Mouse (Mus musculus) splenic B cell, adult 2 months (primary cell): ENCODE results near the gene Fam174b.

Source experiments
- DNase-seq: peaks from one replicate; pipeline ENCODE4 v3.0.0-alpha.2; 2011; ENCODE audit warnings: low read depth, low spot score
- H3K27me3 ChIP-seq: 2 replicates; pipeline ENCODE4 v1.6.1; 2012; ENCODE audit warnings: mild to moderate bottlenecking, low read length, moderate library complexity, mixed read lengths; ENCODE audit not compliant: control insufficient read depth, poor library complexity, insufficient read depth, severe bottlenecking
- H3K36me3 ChIP-seq: 2 replicates; pipeline ENCODE4 v1.6.1; 2012; ENCODE audit warnings: mild to moderate bottlenecking, low read length, moderate library complexity, mixed read lengths; ENCODE audit not compliant: control insufficient read depth, poor library complexity, insufficient read depth, severe bottlenecking

The Fam174b gene

DNA sequence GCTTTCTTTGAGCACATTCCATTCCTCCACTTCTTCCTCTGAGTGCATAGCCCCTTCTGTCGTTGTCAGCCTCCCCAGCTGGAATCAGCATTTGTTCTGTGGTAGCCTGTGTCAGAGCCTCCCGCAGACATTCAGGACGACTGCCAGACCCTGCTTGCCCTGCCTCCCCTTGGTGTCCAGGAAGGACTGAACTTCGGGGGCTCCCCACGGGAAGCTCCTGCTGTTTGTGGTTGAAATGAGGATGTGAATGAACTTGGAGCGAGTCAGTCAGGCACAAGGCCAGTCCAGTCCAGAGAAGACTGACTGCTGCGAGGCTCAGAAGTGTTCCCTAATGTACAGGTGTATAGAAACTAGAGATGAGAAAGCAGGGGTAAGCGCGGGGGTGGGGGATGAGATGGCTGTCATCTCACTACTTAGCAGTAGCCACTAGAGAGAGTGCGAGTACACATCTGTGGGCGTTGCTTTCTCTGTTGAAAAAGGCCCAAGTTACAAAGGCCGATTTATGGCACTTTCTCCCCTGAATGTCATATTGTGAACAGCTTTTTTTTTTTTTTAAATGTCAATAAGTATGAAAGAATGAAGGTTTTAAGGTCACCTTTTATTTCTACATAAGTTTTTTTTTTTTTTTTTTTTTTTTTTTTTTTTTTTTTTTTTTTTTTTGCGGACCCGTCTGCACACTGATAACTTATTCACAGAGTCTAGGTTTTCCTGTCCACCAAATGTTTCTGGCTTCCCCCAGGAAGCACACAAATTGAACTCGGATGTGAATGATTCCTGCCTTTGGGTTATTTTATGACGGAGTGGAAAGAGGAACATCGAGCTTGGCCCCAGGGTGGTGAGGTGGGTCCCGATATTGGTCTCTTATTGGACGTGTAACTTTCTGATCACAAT, 31.5 kb downstream of the Fam174b start:
- DNase-seq: peak; percentile 27
- no peaks in the 10 kb centered on the region for H3K27me3 ChIP-seq
- H3K36me3 ChIP-seq: no peaks in the 10 kb centered on the region

DNA sequence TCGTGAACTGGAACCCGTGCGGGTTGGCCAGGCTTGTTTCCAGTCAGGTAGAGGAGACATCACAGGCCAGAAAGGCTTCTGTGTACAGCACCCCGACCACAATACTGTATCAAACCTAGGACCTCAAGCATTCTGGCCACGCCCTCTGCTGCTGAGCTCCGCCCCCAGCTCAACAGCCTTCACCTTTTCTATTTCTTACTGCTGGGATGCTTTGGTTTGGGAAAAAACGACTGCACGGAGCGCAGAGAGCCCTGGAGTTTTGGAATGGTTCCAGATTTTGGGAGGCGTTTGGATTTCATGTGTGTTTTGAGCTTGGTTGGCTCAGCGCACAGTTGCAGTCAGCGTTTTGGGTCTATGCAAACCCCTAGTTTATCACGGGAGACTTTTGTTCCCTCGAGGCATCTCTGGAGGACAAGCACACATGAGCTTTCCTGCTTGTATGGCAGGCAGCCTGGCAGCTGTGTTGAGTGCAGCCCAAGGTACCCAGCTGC, 32.2 kb downstream of the Fam174b start:
- H3K27me3 ChIP-seq: no peaks in the 10 kb centered on the region
- DNase-seq: no peak
- H3K36me3 ChIP-seq: no peaks in the 10 kb centered on the region

DNA sequence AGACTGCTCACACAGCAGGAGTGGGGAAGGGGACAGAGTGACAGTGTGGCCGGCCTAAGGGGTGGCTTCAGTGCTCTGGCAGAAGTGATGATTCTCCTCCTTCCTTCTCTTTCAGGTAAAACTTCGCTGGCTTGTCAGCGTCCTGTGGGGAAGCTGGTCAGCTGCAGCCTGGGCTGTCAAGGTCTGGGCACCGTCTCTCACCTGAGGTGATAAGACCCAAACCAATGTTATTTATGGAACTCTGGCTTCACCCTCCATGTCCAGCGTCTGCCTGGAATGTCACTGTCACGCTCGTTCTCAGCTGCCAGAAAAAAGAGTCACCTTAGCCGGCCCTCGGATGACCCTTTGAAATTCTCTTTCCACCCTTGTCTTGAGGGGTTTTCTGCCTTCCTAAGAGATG, 34.7 kb downstream of the Fam174b start:
- Histone ChIP-seq H3K27me3 (no peaks in the 10 kb centered on the region), H3K36me3 (no peaks in the 10 kb centered on the region)
- no peak for DNase-seq

- Histone ChIP-seq H3K27me3 (no peaks in the 10 kb centered on the region), H3K36me3 (no peaks in the 10 kb centered on the region)
- DNase-seq: no peak
Observed at GRCm38 (mm10) chr7:73777777-73778176, 37.7 kb downstream of the Fam174b start.

DNA sequence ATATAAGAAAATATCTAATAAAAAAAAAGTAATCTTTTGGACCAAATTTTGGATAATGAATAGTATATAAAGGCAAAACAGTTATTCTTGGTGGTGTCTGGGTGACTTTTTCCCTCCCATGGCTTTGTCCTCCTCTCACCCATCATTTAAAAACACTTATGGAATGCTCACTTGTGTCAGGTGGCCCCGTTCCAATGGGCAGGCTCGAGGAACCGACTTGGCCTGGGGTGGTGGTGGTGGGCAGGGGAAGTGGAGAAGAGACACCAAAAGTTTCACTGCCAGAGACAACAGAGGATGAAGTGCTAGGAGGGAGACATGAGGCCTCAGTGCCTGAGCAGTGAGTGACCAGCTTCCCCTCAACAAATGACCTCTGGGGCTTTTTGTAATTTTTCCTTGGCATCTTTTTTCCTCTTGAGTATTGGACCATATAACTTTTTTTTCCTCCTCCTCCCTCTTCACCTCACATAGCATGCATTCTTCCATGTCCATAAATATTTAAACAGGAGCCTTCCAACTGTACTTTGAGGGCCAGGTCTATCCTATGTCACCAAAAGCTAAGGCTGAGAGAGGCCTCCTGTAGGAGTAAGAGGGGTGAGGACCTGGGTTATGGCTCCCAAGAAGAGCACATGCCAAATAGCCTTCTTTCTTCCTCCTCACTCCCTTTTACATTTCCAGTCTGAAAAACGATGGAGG, 44.8 kb downstream of the Fam174b start:
- Histone ChIP-seq H3K27me3 (no peaks in the 10 kb centered on the region), H3K36me3 (no peaks in the 10 kb centered on the region)
- no peak for DNase-seq

DNA sequence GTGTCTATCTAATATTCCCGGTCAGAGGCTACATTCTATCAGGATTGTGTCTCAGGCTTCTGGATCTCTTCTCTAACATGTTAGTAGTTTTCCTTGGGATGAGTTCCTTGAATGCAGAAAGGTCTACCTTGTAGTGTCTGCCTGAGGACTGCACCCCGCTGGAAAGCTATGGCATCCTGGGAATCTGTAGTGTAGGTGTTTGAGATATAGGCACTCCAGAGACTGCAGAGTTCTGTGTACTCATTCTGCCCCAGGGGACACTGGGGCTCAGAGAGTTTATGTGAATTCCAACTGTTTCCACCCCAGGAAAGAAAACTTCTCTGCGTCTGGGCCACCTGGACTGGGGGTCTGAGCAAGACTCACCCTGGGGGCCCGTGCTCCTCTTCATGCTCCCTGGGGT, 45.7 kb downstream of the Fam174b start:
- no peak for DNase-seq
- H3K36me3 ChIP-seq: no peaks in the 10 kb centered on the region
- no peaks in the 10 kb centered on the region for H3K27me3 ChIP-seq

GRCm38 (mm10) chr7:73787513-73787912, 47.4 kb downstream of the Fam174b start:
- no peaks in the 10 kb centered on the region for H3K36me3 ChIP-seq
- no peak for DNase-seq

GRCm38 (mm10) chr7:73791096-73791495, 51.0 kb downstream of the Fam174b start:
- no peaks in the 10 kb centered on the region for H3K36me3 ChIP-seq
- no peak for DNase-seq
- H3K27me3 ChIP-seq: no peaks in the 10 kb centered on the region

More at GRCm38 (mm10) chr7:73787513-73787912, 47.4 kb downstream of the Fam174b start:
- H3K27me3 ChIP-seq: no peaks in the 10 kb centered on the region

DNA sequence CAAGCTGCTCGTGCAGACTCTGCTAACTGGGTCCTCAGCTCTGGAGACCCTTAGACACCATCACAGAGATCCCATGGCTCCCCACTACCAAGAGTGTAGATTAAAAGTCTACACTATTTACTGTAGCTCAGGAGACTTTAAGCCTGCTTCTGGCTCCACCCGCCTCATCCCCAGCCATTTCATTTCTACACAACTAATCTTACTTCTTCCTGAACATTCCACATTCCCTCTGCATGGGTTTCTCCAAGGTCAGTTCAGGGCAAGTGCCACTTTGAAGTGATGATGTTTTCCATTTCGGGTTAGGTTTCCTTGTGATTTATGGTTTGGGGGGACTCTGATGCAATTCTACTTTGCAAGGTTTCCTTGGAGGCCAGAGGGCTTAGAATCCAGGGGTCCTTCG, 52.1 kb downstream of the Fam174b start:
- Histone ChIP-seq H3K27me3 (no peaks in the 10 kb centered on the region), H3K36me3 (no peaks in the 10 kb centered on the region)
- DNase-seq: no peak

- no peak for DNase-seq
- H3K36me3 ChIP-seq: no peaks in the 10 kb centered on the region
- no peaks in the 10 kb centered on the region for H3K27me3 ChIP-seq
Observed at GRCm38 (mm10) chr7:73792641-73793040, 52.5 kb downstream of the Fam174b start.

- no peak for DNase-seq
- no peaks in the 10 kb centered on the region for H3K27me3 ChIP-seq
- H3K36me3 ChIP-seq: no peaks in the 10 kb centered on the region
Observed at GRCm38 (mm10) chr7:73809261-73809660, 69.2 kb downstream of the Fam174b start.

DNA sequence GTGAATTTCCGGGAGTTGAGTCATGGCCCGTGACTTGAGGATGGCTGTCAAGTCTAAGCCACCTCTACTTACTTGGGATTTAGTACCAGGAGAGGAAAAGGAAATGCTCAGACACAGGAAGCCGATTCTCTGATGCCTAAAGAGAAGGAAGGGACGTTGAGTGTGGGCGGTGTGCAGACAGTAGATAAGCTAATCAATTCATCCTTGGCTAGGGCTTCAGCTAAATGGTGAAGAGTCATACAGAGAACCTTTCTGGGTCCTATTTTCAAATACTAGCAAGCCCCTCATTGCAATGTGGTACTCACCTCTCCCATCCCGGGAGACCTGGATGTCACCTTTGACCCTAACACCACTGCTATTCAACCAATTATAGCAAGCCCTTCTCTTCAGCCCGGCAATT, 71.3 kb downstream of the Fam174b start:
- DNase-seq: no peak
- Histone ChIP-seq H3K36me3 (no peaks in the 10 kb centered on the region), H3K27me3 (no peaks in the 10 kb centered on the region)

GRCm38 (mm10) chr7:73812176-73812575, 72.1 kb downstream of the Fam174b start:
- no peaks in the 10 kb centered on the region for H3K36me3 ChIP-seq

GRCm38 (mm10) chr7:73813887-73814286, 73.8 kb downstream of the Fam174b start:
- Histone ChIP-seq H3K27me3 (no peaks in the 10 kb centered on the region), H3K36me3 (no peaks in the 10 kb centered on the region)
- DNase-seq: no peak

More at GRCm38 (mm10) chr7:73812176-73812575, 72.1 kb downstream of the Fam174b start:
- H3K27me3 ChIP-seq: no peaks in the 10 kb centered on the region
- DNase-seq: no peak

GRCm38 (mm10) chr7:73814454-73814853, 74.4 kb downstream of the Fam174b start:
- DNase-seq: no peak
- Histone ChIP-seq H3K36me3 (no peaks in the 10 kb centered on the region), H3K27me3 (no peaks in the 10 kb centered on the region)
